Mouse (Mus musculus) erythroblast, embryonic 14.5 days (primary cell): ENCODE measurements around the gene Ap1s1.

Source experiments
- GATA1 ChIP-seq: IDR thresholded peaks from 2 replicates; pipeline ENCODE4 v1.6.1; 2012; ENCODE audit warnings: low read length, inconsistent platforms, mixed read lengths
- TAL1 ChIP-seq: IDR thresholded peaks from 3 replicates; pipeline ENCODE4 v1.6.1; 2012; ENCODE audit warnings: low read length, inconsistent platforms, mixed read lengths

GRCm38 (mm10) chr5:137065923-137066322 lies 20.0 kb upstream of the Ap1s1 start:
- no peak for TF ChIP-seq GATA1
- no peak for TF ChIP-seq TAL1
